Mouse (Mus musculus) forebrain, embryonic 10.5 days (tissue): ENCODE data around the gene Kcnma1. TPM values are rescaled to one million over a fixed set of nuclear protein-coding genes. Genes with fewer than 3 reads are reported as not detected.
A peak's percentile ranks its signal among the peaks of the same experiment; 100 is the strongest.

ENCODE experiments used
- DNase-seq: peaks from one replicate; pipeline ENCODE4 v3.0.0-alpha.2; 2017; ENCODE audit warnings: low spot score; ENCODE audit errors: extremely low spot score
- H3K27ac ChIP-seq: fragments of 300-500 bp; sonication (generic); 2 replicates; pipeline ENCODE4 v1.5.1; 2016; ENCODE audit warnings: mild to moderate bottlenecking
- H3K27me3 ChIP-seq: fragments of 300-500 bp; sonication (generic); 2 replicates; pipeline ENCODE4 v1.6.1; 2016; ENCODE audit warnings: mild to moderate bottlenecking; ENCODE audit not compliant: poor library complexity, severe bottlenecking
- H3K36me3 ChIP-seq: fragments of 300-500 bp; sonication (generic); replicated peaks from 2 replicates; pipeline ENCODE4 v1.6.1; 2016; ENCODE audit warnings: mild to moderate bottlenecking, moderate library complexity
- H3K4me1 ChIP-seq: fragments of 300-500 bp; sonication (generic); 2 replicates; pipeline ENCODE4 v1.6.1; 2016
- H3K4me3 ChIP-seq: fragments of 300-500 bp; sonication (generic); 2 replicates; pipeline ENCODE4 v1.5.1; 2016; ENCODE audit warnings: mild to moderate bottlenecking, moderate library complexity
- H3K9me3 ChIP-seq: fragments of 300-500 bp; sonication (generic); 2 replicates; pipeline ENCODE4 v1.6.1; 2016; ENCODE audit warnings: mild to moderate bottlenecking, moderate library complexity
- WGBS: fragments of 180-500 bp; shearing (Covaris S2); methylation state at CpG from one replicate; pipeline ENCODE4 v1.1.7; 2016; 5-methylcytosine and 5-hydroxymethylcytosine counted together
- polyA plus RNA-seq: library from polyadenylated mRNA; unstranded; fragments of >200 nt; fragmentation: Nextera tagmentation; extraction: Ambion mirVana; gene quantifications from 2 replicates; pipeline ENCODE4 v1.2.1, GENCODE M21; 2016

Kcnma1 gene
- polyA plus RNA-seq, 1 experiment from 2014 or later = 0.32 TPM

- Histone ChIP-seq H3K9me3 (no peaks in the 10 kb centered on the region), H3K4me1 (peaks cover 23% of the 10 kb centered on the region), H3K27ac (no peak overlapping the region), H3K27me3 (peaks cover 52% of the 10 kb centered on the region), H3K36me3 (no peaks in the 10 kb centered on the region), H3K4me3 (no peak overlapping the region)
- 83% methylated on average over 3 of the region's 3 CpGs for WGBS
- no peak for DNase-seq
Observed at GRCm38 (mm10) chr14:23391566-23391965, 622.7 kb downstream of the Kcnma1 start.

GRCm38 (mm10) chr14:23390768-23391167 is 623.5 kb downstream of the Kcnma1 start:
- H3K27me3 ChIP-seq = peaks cover 46% of the 10 kb centered on the region
- peaks cover 30% of the 10 kb centered on the region for H3K4me1 ChIP-seq
- H3K36me3 ChIP-seq = no peaks in the 10 kb centered on the region
- DNase-seq = no peak
- no peak overlapping the region for H3K4me3 ChIP-seq
- 57% methylated on average over 5 of the region's 5 CpGs for WGBS
- no peaks in the 10 kb centered on the region for H3K9me3 ChIP-seq
- no peak overlapping the region for H3K27ac ChIP-seq

- H3K4me3 ChIP-seq = no peak overlapping the region
- H3K9me3 ChIP-seq = no peaks in the 10 kb centered on the region
- no peak overlapping the region for H3K27ac ChIP-seq
- WGBS = 64% methylated on average over 4 of the region's 4 CpGs
- peaks cover 36% of the 10 kb centered on the region for H3K4me1 ChIP-seq
- H3K36me3 ChIP-seq = no peaks in the 10 kb centered on the region
- peaks cover 50% of the 10 kb centered on the region for H3K27me3 ChIP-seq
- DNase-seq = no peak
Observed at GRCm38 (mm10) chr14:23390161-23390560, 624.1 kb downstream of the Kcnma1 start.

- DNase-seq = no peak
- WGBS = 92% methylated on average over 3 of the region's 3 CpGs
- Histone ChIP-seq H3K4me1 (peaks cover 39% of the 10 kb centered on the region), H3K4me3 (no peak overlapping the region), H3K9me3 (no peaks in the 10 kb centered on the region), H3K36me3 (no peaks in the 10 kb centered on the region), H3K27ac (no peak overlapping the region), H3K27me3 (peaks cover 75% of the 10 kb centered on the region)
Observed at GRCm38 (mm10) chr14:23386786-23387185, 627.5 kb downstream of the Kcnma1 start.

- WGBS = 38% methylated on average over 11 of the region's 11 CpGs
- Histone ChIP-seq H3K4me3 (no peak overlapping the region), H3K27me3 (peaks cover 77% of the 10 kb centered on the region), H3K27ac (0 out of 2 replicates have a peak overlapping the region, but pooled peaks have one; percentile 21), H3K4me1 (peaks cover 33% of the 10 kb centered on the region), H3K36me3 (no peaks in the 10 kb centered on the region), H3K9me3 (no peaks in the 10 kb centered on the region)
- no peak for DNase-seq
Observed at GRCm38 (mm10) chr14:23385776-23386608, 628.3 kb downstream of the Kcnma1 start.

- DNase-seq = peak; percentile 70
- peak overlapping the region; percentile 62; the same call in 1 of the 2 replicates for H3K27ac ChIP-seq
- H3K27me3 ChIP-seq = peaks cover 90% of the 10 kb centered on the region
- peaks cover 28% of the 10 kb centered on the region for H3K4me1 ChIP-seq
- WGBS = 8% methylated on average over 6 of the region's 6 CpGs
- H3K4me3 ChIP-seq = no peak overlapping the region
- H3K36me3 ChIP-seq = no peaks in the 10 kb centered on the region
- no peaks in the 10 kb centered on the region for H3K9me3 ChIP-seq
Observed at GRCm38 (mm10) chr14:23378351-23379087, 635.8 kb downstream of the Kcnma1 start.

- Histone ChIP-seq H3K4me3 (no peak overlapping the region), H3K4me1 (peaks cover 6% of the 10 kb centered on the region; the same call in 1 of the 2 replicates), H3K9me3 (no peaks in the 10 kb centered on the region), H3K27me3 (peaks cover 59% of the 10 kb centered on the region), H3K36me3 (no peaks in the 10 kb centered on the region), H3K27ac (no peak overlapping the region)
- DNase-seq = no peak
- WGBS = 51% methylated on average over 3 of the region's 3 CpGs
Observed at GRCm38 (mm10) chr14:23372021-23372420, 642.3 kb downstream of the Kcnma1 start.

- no peaks in the 10 kb centered on the region for H3K9me3 ChIP-seq
- WGBS = 79% methylated on average over 11 of the region's 11 CpGs
- DNase-seq = no peak
- H3K27me3 ChIP-seq = peaks cover 25% of the 10 kb centered on the region
- H3K36me3 ChIP-seq = no peaks in the 10 kb centered on the region
- H3K4me3 ChIP-seq = no peak overlapping the region
- peaks cover 27% of the 10 kb centered on the region for H3K4me1 ChIP-seq
- no peak overlapping the region for H3K27ac ChIP-seq
Observed at GRCm38 (mm10) chr14:23360491-23360995, 653.7 kb downstream of the Kcnma1 start.

GRCm38 (mm10) chr14:23358776-23359175 is 655.5 kb downstream of the Kcnma1 start:
- peaks cover 21% of the 10 kb centered on the region for H3K4me1 ChIP-seq
- WGBS = 92% methylated on average over 6 of the region's 6 CpGs
- H3K27me3 ChIP-seq = peaks cover 26% of the 10 kb centered on the region
- no peak for DNase-seq
- H3K36me3 ChIP-seq = no peaks in the 10 kb centered on the region
- no peaks in the 10 kb centered on the region for H3K9me3 ChIP-seq
- no peak overlapping the region for H3K4me3 ChIP-seq
- H3K27ac ChIP-seq = no peak overlapping the region

- H3K27me3 ChIP-seq = peaks cover 22% of the 10 kb centered on the region
- no peaks in the 10 kb centered on the region for H3K36me3 ChIP-seq
- H3K4me1 ChIP-seq = peaks cover 18% of the 10 kb centered on the region
- DNase-seq = no peak
- 91% methylated on average over 8 of the region's 8 CpGs for WGBS
- no peak overlapping the region for H3K27ac ChIP-seq
- H3K9me3 ChIP-seq = no peaks in the 10 kb centered on the region
- H3K4me3 ChIP-seq = no peak overlapping the region
Observed at GRCm38 (mm10) chr14:23357529-23358278, 656.6 kb downstream of the Kcnma1 start.

GRCm38 (mm10) chr14:23326786-23327185 is 687.5 kb downstream of the Kcnma1 start:
- no peak for DNase-seq
- H3K36me3 ChIP-seq = no peaks in the 10 kb centered on the region
- no peaks in the 10 kb centered on the region for H3K27me3 ChIP-seq
- no peaks in the 10 kb centered on the region for H3K9me3 ChIP-seq
- H3K4me1 ChIP-seq = no peaks in the 10 kb centered on the region
- no peak overlapping the region for H3K27ac ChIP-seq
- WGBS = 85% methylated on average over 3 of the region's 3 CpGs
- H3K4me3 ChIP-seq = no peak overlapping the region

- no peak for DNase-seq
- H3K27me3 ChIP-seq = no peaks in the 10 kb centered on the region
- H3K27ac ChIP-seq = no peak overlapping the region
- H3K4me3 ChIP-seq = no peak overlapping the region
- no peaks in the 10 kb centered on the region for H3K4me1 ChIP-seq
- no peaks in the 10 kb centered on the region for H3K36me3 ChIP-seq
- 87% methylated on average over 5 of the region's 5 CpGs for WGBS
- no peaks in the 10 kb centered on the region for H3K9me3 ChIP-seq
Observed at GRCm38 (mm10) chr14:23305288-23305687, 709.0 kb downstream of the Kcnma1 start.
